Mouse (Mus musculus): ENCODE measurements at regions not wholly inside any gene's neighbourhood (a gene's known extent, or its start where the extent isn't known, plus 50 kb on each side); places are given as distances from the start of the nearest gene placed in this dataset.
A peak's percentile ranks its signal among the peaks of the same experiment; 100 is the strongest.

- no peak for DNase-seq (ENCODE audit: low read depth, low spot score)
Measured at GRCm38 (mm10) chr4:56686141-56686540, 53.7 kb upstream of the Gm26657 start.

GRCm38 (mm10) chr4:56685696-56686095 lies 54.2 kb upstream of the Gm26657 start:
- no peak for DNase-seq (ENCODE audit: low read depth, low spot score)

- peak; percentile 85 for DNase-seq (ENCODE audit: low read depth, low spot score)
Measured at GRCm38 (mm10) chr4:56685123-56685522, 54.7 kb upstream of the Gm26657 start.

GRCm38 (mm10) chr4:56684031-56684430 lies 55.8 kb upstream of the Gm26657 start:
- no peak for DNase-seq (ENCODE audit: low read depth, low spot score)

GRCm38 (mm10) chr4:56681121-56681520 lies 58.7 kb upstream of the Gm26657 start:
- no peak for DNase-seq (ENCODE audit: low read depth, low spot score)

- no peak for DNase-seq (ENCODE audit: low read depth, low spot score)
Measured at GRCm38 (mm10) chr4:56673868-56674267, 66.0 kb upstream of the Gm26657 start.

GRCm38 (mm10) chr4:56664921-56665320 lies 74.9 kb upstream of the Gm26657 start:
- DNase-seq (ENCODE audit: low read depth, low spot score), result no peak

GRCm38 (mm10) chr4:56661816-56662215 lies 78.1 kb upstream of the Gm26657 start:
- DNase-seq (ENCODE audit: low read depth, low spot score), result no peak

- DNase-seq (ENCODE audit: low read depth, low spot score), result no peak
Measured at GRCm38 (mm10) chr4:56657046-56657445, 82.8 kb upstream of the Gm26657 start.

- no peak for DNase-seq (ENCODE audit: low read depth, low spot score)
Measured at GRCm38 (mm10) chr4:56654327-56654726, 85.5 kb upstream of the Gm26657 start.

- peak; percentile 36 for DNase-seq (ENCODE audit: low read depth, low spot score)
Measured at GRCm38 (mm10) chr4:56652819-56653218, 87.1 kb upstream of the Gm26657 start.

GRCm38 (mm10) chr4:56649731-56650130 lies 90.1 kb upstream of the Gm26657 start:
- no peak for DNase-seq (ENCODE audit: low read depth, low spot score)

GRCm38 (mm10) chr4:56643999-56644962 lies 95.6 kb upstream of the Gm26657 start:
- peak; percentile 76 for DNase-seq (ENCODE audit: low read depth, low spot score)

- DNase-seq (ENCODE audit: low read depth, low spot score), result no peak
Measured at GRCm38 (mm10) chr4:56643491-56643890, 96.4 kb upstream of the Gm26657 start.

- DNase-seq (ENCODE audit: low read depth, low spot score), result no peak
Measured at GRCm38 (mm10) chr4:56639709-56640108, 100.2 kb upstream of the Gm26657 start.

GRCm38 (mm10) chr4:56638704-56639478 lies 101.0 kb upstream of the Gm26657 start:
- DNase-seq (ENCODE audit: low read depth, low spot score), result no peak

- DNase-seq (ENCODE audit: low read depth, low spot score), result no peak
Measured at GRCm38 (mm10) chr4:56636265-56636664, 103.6 kb upstream of the Gm26657 start.

GRCm38 (mm10) chr4:56633528-56633927 lies 106.3 kb upstream of the Gm26657 start:
- DNase-seq (ENCODE audit: low read depth, low spot score), result no peak

GRCm38 (mm10) chr4:56630251-56630650 lies 109.6 kb upstream of the Gm26657 start:
- no peak for DNase-seq (ENCODE audit: low read depth, low spot score)

- DNase-seq (ENCODE audit: low read depth, low spot score), result no peak
Measured at GRCm38 (mm10) chr4:56627206-56627605, 112.7 kb upstream of the Gm26657 start.

GRCm38 (mm10) chr4:56621782-56622181 lies 118.1 kb upstream of the Gm26657 start:
- DNase-seq (ENCODE audit: low read depth, low spot score), result no peak

GRCm38 (mm10) chr4:56621356-56621755 lies 118.5 kb upstream of the Gm26657 start:
- no peak for DNase-seq (ENCODE audit: low read depth, low spot score)
